8 mouse cellular contexts compared by ENCODE assay signal in the genomic region with DNA sequence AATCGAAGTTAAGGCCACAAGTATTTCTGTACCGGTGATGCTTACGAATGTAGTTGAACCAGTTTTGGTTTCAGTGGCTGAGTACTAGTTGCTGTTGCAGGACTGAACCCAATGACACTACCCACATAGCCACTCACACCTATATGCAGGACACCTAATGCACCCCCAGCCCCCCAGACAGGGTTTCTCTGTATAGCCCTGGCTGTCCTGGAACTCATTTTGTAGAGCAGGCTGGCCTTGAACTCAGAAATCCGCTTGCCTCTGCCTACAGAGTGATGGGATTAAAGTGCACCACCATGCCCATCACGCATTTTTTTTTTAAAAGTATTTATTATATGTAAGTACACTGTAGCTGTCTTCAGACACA. TPM values are rescaled to one million over a fixed set of nuclear protein-coding genes. Genes with fewer than 3 reads are reported as not detected.
DNase-seq lines count a peak whose midpoint lies in the region; ATAC-seq and TF ChIP-seq lines count a peak whose summit lies in the region.

No protein-coding gene starts in this region.

- in situ Hi-C loops in ES-E14 (cut with MboI; ENCODE audit: low sequenced_read_pairs in 2 of 2, unreplicated experiment in 2 of 2): no loop called here

- no peaks in the 10 kb centered on the region for H3K9me3 ChIP-seq in heart, embryonic 15.5 days (replicated peaks)
- no peaks in the 10 kb centered on the region for H3K9me3 ChIP-seq in ES-E14 (ENCODE audit: control insufficient read depth, insufficient read depth, low read depth, low read length)
- H3K9me3 ChIP-seq in hindbrain, embryonic 10.5 days: no peaks in the 10 kb centered on the region
- H3K9me3 ChIP-seq in midbrain, embryonic 12.5 days: no peaks in the 10 kb centered on the region

- peaks cover 58% of the 10 kb centered on the region for H3K4me1 ChIP-seq in heart, embryonic 15.5 days (replicated peaks)
- H3K4me1 ChIP-seq in ES-E14 (ENCODE audit: control insufficient read depth in 2 of 2, insufficient read depth in 2 of 2, low read length in 2 of 2, poor library complexity in 1 of 2): peaks cover 0 to 11% of the 10 kb centered on the region in 2 experiments; a peak in 1 of 4 replicates
- H3K4me1 ChIP-seq in hindbrain, embryonic 10.5 days (replicated peaks): peaks cover 77% of the 10 kb centered on the region
- H3K4me1 ChIP-seq in midbrain, embryonic 12.5 days: peaks cover 52% of the 10 kb centered on the region

- no peak overlapping the region for H3K9ac ChIP-seq in heart, embryonic 15.5 days
- H3K9ac ChIP-seq in ES-E14 (ENCODE audit: insufficient read depth, low read depth, low read length, poor library complexity, severe bottlenecking): peak overlapping the region; percentile 42; the same call in 1 of the 2 replicates
- H3K9ac ChIP-seq in midbrain, embryonic 12.5 days (replicated peaks): no peak overlapping the region

- H3K36me3 ChIP-seq in heart, embryonic 15.5 days: peaks cover 12% of the 10 kb centered on the region
- H3K36me3 ChIP-seq in ES-E14 (ENCODE audit: control insufficient read depth, insufficient read depth, low read length, poor library complexity, severe bottlenecking): peaks cover 30% of the 10 kb centered on the region
- peaks cover 47% of the 10 kb centered on the region for H3K36me3 ChIP-seq in hindbrain, embryonic 10.5 days
- peaks cover 31% of the 10 kb centered on the region for H3K36me3 ChIP-seq in midbrain, embryonic 12.5 days

- peak overlapping the region; percentile 74; the same call in 1 of the 2 replicates for H3K4me3 ChIP-seq in heart, embryonic 15.5 days
- H3K4me3 ChIP-seq in ES-E14 (ENCODE audit: insufficient read depth in 1 of 2, low read depth in 1 of 2, low read length in 2 of 2, poor library complexity in 1 of 2, severe bottlenecking in 1 of 2): peak overlapping the region; percentile 26 to 89; a peak in 3 of 4 replicates
- peak overlapping the region; percentile 64 for H3K4me3 ChIP-seq in hindbrain, embryonic 10.5 days
- H3K4me3 ChIP-seq in midbrain, embryonic 12.5 days: peak overlapping the region; percentile 77; the same call in 1 of the 2 replicates

- no peak for ATAC-seq in heart, embryonic 15.5 days (replicated peaks; ENCODE audit: insufficient number of reproducible peaks, insufficient read depth, low FRiP score, low read depth)
- ATAC-seq in midbrain, embryonic 12.5 days (ENCODE audit: low FRiP score, low read depth): no peak

- H3K4me2 ChIP-seq in heart, embryonic 15.5 days: no peak overlapping the region
- 0 out of 2 replicates have a peak overlapping the region, but pooled peaks have one; percentile 21 for H3K4me2 ChIP-seq in midbrain, embryonic 12.5 days (replicated peaks)

- peak overlapping the region; percentile 92; the same call in 1 of the 2 replicates for H3K27ac ChIP-seq in heart, embryonic 15.5 days
- peak overlapping the region; percentile 62; the same call in 1 of the 2 replicates for H3K27ac ChIP-seq in ES-E14 (ENCODE audit: insufficient read depth, low read depth, low read length, poor library complexity, severe bottlenecking)
- peak overlapping the region; percentile 95; the same call in 1 of the 2 replicates for H3K27ac ChIP-seq in hindbrain, embryonic 10.5 days
- H3K27ac ChIP-seq in midbrain, embryonic 12.5 days (replicated peaks): peak overlapping the region; percentile 56; the same call in 1 of the 2 replicates

- 56% methylated on average over 5 of the region's 5 CpGs for WGBS in heart, embryonic 15.5 days
- 63% methylated on average over 5 of the region's 5 CpGs for WGBS in hindbrain, embryonic 10.5 days
- WGBS in midbrain, embryonic 12.5 days: 62% methylated on average over 5 of the region's 5 CpGs

- no peak for DNase-seq in heart, postnatal 14 days
- no peak for DNase-seq in ES-E14 (ENCODE audit: low read depth, low spot score)
- no peak for DNase-seq in hindbrain, embryonic 10.5 days (ENCODE audit: low spot score)
- DNase-seq in frontal cortex, postnatal 10 days (ENCODE audit: low spot score in 2 of 2): no peak
- no peak for DNase-seq in embryo, embryonic 11 days
- no peak for DNase-seq in layer of hippocampus, adult 8-10 months (ENCODE audit: low spot score in 2 of 2)

- H3K27me3 ChIP-seq in heart, embryonic 15.5 days: peaks cover 15% of the 10 kb centered on the region
- peaks cover 29% of the 10 kb centered on the region for H3K27me3 ChIP-seq in hindbrain, embryonic 10.5 days (ENCODE audit: insufficient read depth, poor library complexity, severe bottlenecking)
- peaks cover 28% of the 10 kb centered on the region for H3K27me3 ChIP-seq in midbrain, embryonic 12.5 days

- intact Hi-C loops in heart, postnatal 14 days (cut with DNase I): no loop called here

TF ChIP-seq in ES-E14, 5 proteins besides CTCF, POLR2A, EP300 and RAD21:
- TF ChIP-seq CHD2 (IDR thresholded peaks at IDR 0.05; ENCODE audit: low read depth, low read length): no peak
- no peak for TF ChIP-seq ZNF384 (IDR thresholded peaks at IDR 0.05; ENCODE audit: low read depth, low read length)
- no peak for TF ChIP-seq HCFC1 (IDR thresholded peaks at IDR 0.05; ENCODE audit: borderline replicate concordance, insufficient read depth, low read length)
- TF ChIP-seq ZC3H11A (IDR thresholded peaks at IDR 0.05; ENCODE audit: borderline replicate concordance, low read depth, low read length): no peak
- no peak for TF ChIP-seq MAFK (IDR thresholded peaks at IDR 0.05; ENCODE audit: insufficient read depth, low read depth, low read length)
TF ChIP-seq in ES-E14: peak in this region for 0.

RNA-seq across cellular contexts. Expression of a gene that starts 0.5 kb away (rescaled TPM):
- polyA plus RNA-seq in heart, embryonic 15.5 days (2015; fragmentation: Nextera tagmentation; extraction: Ambion mirVana): 116 and 117 TPM in 2 replicates
- 100 to 1,000 TPM; 105 TPM for total RNA-seq in heart, postnatal 14 days (2021)
- total RNA-seq in ES-E14 (2012; rRNA removed): 125 and 130 TPM in 2 replicates
- polyA plus RNA-seq in hindbrain, embryonic 10.5 days (2016; fragmentation: Nextera tagmentation; extraction: Ambion mirVana): 131 and 148 TPM in 2 replicates
- 130 and 134 TPM in 2 replicates for polyA plus RNA-seq in midbrain, embryonic 12.5 days (2016; fragmentation: Nextera tagmentation; extraction: Ambion mirVana)
- 100 to 1,000 TPM in 2 of 4 experiments, 10 to 100 TPM in 2; 86.4 to 104 (median 97.3) TPM for total RNA-seq in layer of hippocampus, adult 8-10 months (2022)

RNA-seq across cellular contexts. Expression of a gene that starts 3.6 kb away (rescaled TPM):
- 684 and 768 TPM in 2 replicates for polyA plus RNA-seq in heart, embryonic 15.5 days (2015; fragmentation: Nextera tagmentation; extraction: Ambion mirVana)
- 1,000 to 10,000 TPM; 1,458 to 1,541 TPM for total RNA-seq in heart, postnatal 14 days (2021)
- total RNA-seq in ES-E14 (2012; rRNA removed): 3,214 and 4,257 TPM in 2 replicates
- 914 and 933 TPM in 2 replicates for polyA plus RNA-seq in hindbrain, embryonic 10.5 days (2016; fragmentation: Nextera tagmentation; extraction: Ambion mirVana)
- polyA plus RNA-seq in midbrain, embryonic 12.5 days (2016; fragmentation: Nextera tagmentation; extraction: Ambion mirVana): 748 and 749 TPM in 2 replicates
- total RNA-seq in layer of hippocampus, adult 8-10 months (2022): 1,000 to 10,000 TPM in 2 of 4 experiments, 100 to 1,000 TPM in 2; 772 to 1,065 (median 933) TPM

RNA-seq across cellular contexts. Expression of a gene that starts 14.1 kb away (rescaled TPM):
- 3.8 and 11.1 TPM in 2 replicates for polyA plus RNA-seq in heart, embryonic 15.5 days (2015; fragmentation: Nextera tagmentation; extraction: Ambion mirVana)
- under 1 TPM; 0.22 to 0.29 TPM for total RNA-seq in heart, postnatal 14 days (2021)
- 17.0 and 29.3 TPM in 2 replicates for total RNA-seq in ES-E14 (2012; rRNA removed)
- 4.5 and 10.3 TPM in 2 replicates for polyA plus RNA-seq in hindbrain, embryonic 10.5 days (2016; fragmentation: Nextera tagmentation; extraction: Ambion mirVana)
- polyA plus RNA-seq in midbrain, embryonic 12.5 days (2016; fragmentation: Nextera tagmentation; extraction: Ambion mirVana): 0.92 and 1.6 TPM in 2 replicates
- 10 to 100 TPM; 20.4 to 31.5 (median 30.1) TPM for total RNA-seq in layer of hippocampus, adult 8-10 months (2022)

RNA-seq across cellular contexts. Expression of a gene that starts 19.9 kb away (rescaled TPM):
- polyA plus RNA-seq in heart, embryonic 15.5 days (2015; fragmentation: Nextera tagmentation; extraction: Ambion mirVana): 0.24 and 0.96 TPM in 2 replicates
- not detected for total RNA-seq in heart, postnatal 14 days (2021)
- total RNA-seq in ES-E14 (2012; rRNA removed): 5.3 and 8.0 TPM in 2 replicates
- polyA plus RNA-seq in hindbrain, embryonic 10.5 days (2016; fragmentation: Nextera tagmentation; extraction: Ambion mirVana): 11.1 and 11.5 TPM in 2 replicates
- 19.3 and 21.7 TPM in 2 replicates for polyA plus RNA-seq in midbrain, embryonic 12.5 days (2016; fragmentation: Nextera tagmentation; extraction: Ambion mirVana)
- total RNA-seq in layer of hippocampus, adult 8-10 months (2022): 100 to 1,000 TPM; 284 to 307 (median 293) TPM

RNA-seq across cellular contexts. Expression of a gene that starts 20.5 kb away (rescaled TPM):
- 203 and 274 TPM in 2 replicates for polyA plus RNA-seq in heart, embryonic 15.5 days (2015; fragmentation: Nextera tagmentation; extraction: Ambion mirVana)
- total RNA-seq in heart, postnatal 14 days (2021): 100 to 1,000 TPM; 150 to 163 TPM
- 252 and 256 TPM in 2 replicates for total RNA-seq in ES-E14 (2012; rRNA removed)
- 311 and 360 TPM in 2 replicates for polyA plus RNA-seq in hindbrain, embryonic 10.5 days (2016; fragmentation: Nextera tagmentation; extraction: Ambion mirVana)
- 326 and 332 TPM in 2 replicates for polyA plus RNA-seq in midbrain, embryonic 12.5 days (2016; fragmentation: Nextera tagmentation; extraction: Ambion mirVana)
- total RNA-seq in layer of hippocampus, adult 8-10 months (2022): 100 to 1,000 TPM; 420 to 440 (median 425) TPM

Comparison
In these comparisons a context has a peak if more than half of its experiments do, and no peak if none do; other contexts are left out.
1. RNA of a gene that starts 14.1 kb away (total RNA-seq): 20.4 to 31.5 TPM in layer of hippocampus, adult 8-10 months and 17.0 to 29.3 TPM in ES-E14; 0.22 to 0.29 TPM in heart, postnatal 14 days; every median in the first group is over 10 times any median in the second.
2. Peak in every context shown above with its lines, with median percentiles within 50 percentile points of each other: H3K27ac ChIP-seq and H3K4me3 ChIP-seq.